Mouse (Mus musculus) embryonic facial prominence, embryonic 12.5 days (tissue): ENCODE measurements around the gene Gpc6. TPM values are rescaled to one million over a fixed set of nuclear protein-coding genes. Genes with fewer than 3 reads are reported as not detected.

ENCODE experiments used
- ATAC-seq: fragments of 200-750 bp; cut with Nextera tagmentation; 2 replicates; pipeline ENCODE4 v1.8.0; 2017; ENCODE audit not compliant: insufficient number of reproducible peaks, insufficient read depth, low FRiP score, low TSS enrichment
- H3K27ac ChIP-seq: fragments of 300-500 bp; sonication (generic); 2 replicates; pipeline ENCODE4 v1.5.1; 2016; ENCODE audit warnings: mild to moderate bottlenecking
- H3K27me3 ChIP-seq: fragments of 300-500 bp; sonication (generic); 2 replicates; pipeline ENCODE4 v1.6.1; 2016; ENCODE audit warnings: mild to moderate bottlenecking, moderate library complexity
- H3K36me3 ChIP-seq: fragments of 300-500 bp; sonication (generic); 2 replicates; pipeline ENCODE4 v1.6.1; 2016; ENCODE audit warnings: mild to moderate bottlenecking
- H3K4me1 ChIP-seq: fragments of 300-500 bp; sonication (generic); 2 replicates; pipeline ENCODE4 v1.6.1; 2016
- H3K4me2 ChIP-seq: fragments of 300-500 bp; sonication (generic); replicated peaks from 2 replicates; pipeline ENCODE4 v1.6.1; 2016; ENCODE audit warnings: mild to moderate bottlenecking, moderate library complexity
- H3K4me3 ChIP-seq: fragments of 300-500 bp; sonication (generic); 2 replicates; pipeline ENCODE4 v1.5.1; 2016; ENCODE audit warnings: mild to moderate bottlenecking
- H3K9ac ChIP-seq: fragments of 300-500 bp; sonication (generic); 2 replicates; pipeline ENCODE4 v1.6.1; 2016; ENCODE audit warnings: mild to moderate bottlenecking, moderate library complexity
- H3K9me3 ChIP-seq: fragments of 300-500 bp; sonication (generic); 2 replicates; pipeline ENCODE4 v1.6.1; 2016; ENCODE audit warnings: mild to moderate bottlenecking, moderate library complexity
- WGBS: fragments of 180-500 bp; shearing (Covaris S2); methylation state at CpG from one replicate; pipeline ENCODE4 v1.1.7; 2016; 5-methylcytosine and 5-hydroxymethylcytosine counted together
- polyA plus RNA-seq: library from polyadenylated mRNA; unstranded; fragments of >200 nt; fragmentation: Nextera tagmentation; extraction: Ambion mirVana; gene quantifications from 2 replicates; pipeline ENCODE4 v1.2.1, GENCODE M21; 2016

Gene Gpc6
- polyA plus RNA-seq, 1 experiment from 2014 or later, result 76.9 TPM

DNA sequence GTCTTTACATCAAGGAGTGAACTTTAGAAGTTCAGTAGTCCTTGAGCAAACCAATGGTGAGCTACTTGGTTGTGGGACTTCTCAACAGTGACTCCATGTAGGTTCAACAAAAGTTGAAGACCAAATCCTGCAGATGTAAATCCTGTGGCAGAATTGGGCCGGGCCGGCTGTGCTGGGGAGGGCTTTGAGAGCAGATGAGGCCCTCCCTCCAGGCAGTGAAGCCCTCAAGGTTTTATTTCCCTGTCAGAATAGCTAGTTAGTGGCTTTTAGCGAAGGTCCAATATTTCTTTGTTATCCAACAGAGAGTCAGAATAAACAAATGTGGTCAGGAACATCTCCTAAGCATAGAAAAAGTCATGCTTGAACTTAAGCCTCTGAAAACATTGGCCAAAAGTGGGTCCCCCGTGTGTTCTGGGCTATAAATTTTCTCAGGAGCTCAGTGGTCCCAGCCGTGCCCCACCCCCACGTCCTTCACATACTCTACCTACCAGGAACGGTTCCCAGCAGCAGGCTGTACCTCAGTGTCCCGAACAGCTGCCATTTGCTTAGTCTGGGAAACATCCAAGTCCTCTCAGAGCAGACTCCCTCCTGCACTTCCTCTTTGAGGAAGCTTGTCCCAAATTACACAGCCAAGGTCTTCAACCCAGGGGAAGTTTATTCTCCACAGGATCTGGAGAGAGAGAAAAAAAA is 983.3 kb downstream of the Gpc6 start:
- WGBS, result 67% methylated on average over 8 of the region's 8 CpGs

DNA sequence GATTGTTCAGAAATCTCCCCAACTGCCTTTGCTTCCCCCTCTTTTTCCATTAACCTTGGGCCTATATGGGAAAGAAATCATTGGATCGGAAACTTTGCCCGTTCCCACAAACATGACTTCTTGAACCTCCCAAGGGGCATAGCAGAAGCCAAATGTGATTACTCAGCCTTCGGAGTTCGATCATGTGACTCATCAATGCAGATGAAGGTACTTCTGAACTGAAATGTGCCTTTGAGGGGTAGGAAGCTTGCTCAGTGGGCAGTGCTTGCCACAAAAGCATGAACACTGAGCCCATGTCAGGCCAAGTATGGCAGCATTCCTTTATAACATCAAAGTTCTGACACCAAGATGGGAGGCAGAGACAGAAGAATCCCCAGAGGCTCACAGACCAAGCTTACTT is 983.9 kb downstream of the Gpc6 start:
- ATAC-seq, result no peak
- Histone ChIP-seq H3K27me3 (no peaks in the 10 kb centered on the region), H3K4me1 (peaks cover 11% of the 10 kb centered on the region), H3K9ac (no peak overlapping the region), H3K36me3 (no peaks in the 10 kb centered on the region), H3K4me3 (no peak overlapping the region), H3K27ac (no peak overlapping the region), H3K4me2 (no peak overlapping the region), H3K9me3 (no peaks in the 10 kb centered on the region)
- 57% methylated on average over 4 of the region's 4 CpGs for WGBS

More for the DNA sequence above, 983.3 kb downstream of the Gpc6 start:
- no peak; the same call in 1 of the 2 replicates for ATAC-seq
- H3K4me2 ChIP-seq, result no peak overlapping the region
- H3K4me1 ChIP-seq, result peaks cover 11% of the 10 kb centered on the region
- H3K36me3 ChIP-seq, result no peaks in the 10 kb centered on the region
- H3K27ac ChIP-seq, result no peak overlapping the region; the same call in 1 of the 2 replicates
- H3K9ac ChIP-seq, result no peak overlapping the region
- H3K27me3 ChIP-seq, result no peaks in the 10 kb centered on the region
- H3K9me3 ChIP-seq, result no peaks in the 10 kb centered on the region
- no peak overlapping the region for H3K4me3 ChIP-seq

DNA sequence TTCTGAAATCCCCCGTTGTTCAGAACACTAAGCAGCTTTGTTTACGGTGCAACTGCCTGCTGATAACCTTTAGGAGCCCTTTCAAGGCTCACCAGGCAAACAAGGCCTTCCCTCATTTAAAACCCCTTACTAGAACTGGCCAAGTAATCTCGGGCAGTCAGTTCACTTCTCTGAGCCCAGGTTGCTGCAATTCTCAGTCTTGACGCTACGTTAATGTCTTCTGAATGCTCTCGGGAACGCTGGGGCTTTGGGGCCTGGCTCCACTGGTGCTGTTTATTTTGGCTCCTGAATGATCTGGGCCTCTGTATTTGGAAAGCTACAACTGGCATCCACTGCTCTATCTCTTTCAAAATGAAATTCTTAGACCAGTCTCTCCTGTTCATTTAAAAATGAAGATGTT is 985.2 kb downstream of the Gpc6 start:
- H3K9me3 ChIP-seq, result no peaks in the 10 kb centered on the region
- no peak overlapping the region for H3K9ac ChIP-seq
- H3K4me3 ChIP-seq, result no peak overlapping the region
- H3K4me1 ChIP-seq, result peaks cover 11% of the 10 kb centered on the region
- H3K27me3 ChIP-seq, result no peaks in the 10 kb centered on the region
- H3K4me2 ChIP-seq, result no peak overlapping the region
- no peak for ATAC-seq
- no peak overlapping the region for H3K27ac ChIP-seq
- H3K36me3 ChIP-seq, result no peaks in the 10 kb centered on the region
- WGBS, result 21% methylated on average over 7 of the region's 7 CpGs

DNA sequence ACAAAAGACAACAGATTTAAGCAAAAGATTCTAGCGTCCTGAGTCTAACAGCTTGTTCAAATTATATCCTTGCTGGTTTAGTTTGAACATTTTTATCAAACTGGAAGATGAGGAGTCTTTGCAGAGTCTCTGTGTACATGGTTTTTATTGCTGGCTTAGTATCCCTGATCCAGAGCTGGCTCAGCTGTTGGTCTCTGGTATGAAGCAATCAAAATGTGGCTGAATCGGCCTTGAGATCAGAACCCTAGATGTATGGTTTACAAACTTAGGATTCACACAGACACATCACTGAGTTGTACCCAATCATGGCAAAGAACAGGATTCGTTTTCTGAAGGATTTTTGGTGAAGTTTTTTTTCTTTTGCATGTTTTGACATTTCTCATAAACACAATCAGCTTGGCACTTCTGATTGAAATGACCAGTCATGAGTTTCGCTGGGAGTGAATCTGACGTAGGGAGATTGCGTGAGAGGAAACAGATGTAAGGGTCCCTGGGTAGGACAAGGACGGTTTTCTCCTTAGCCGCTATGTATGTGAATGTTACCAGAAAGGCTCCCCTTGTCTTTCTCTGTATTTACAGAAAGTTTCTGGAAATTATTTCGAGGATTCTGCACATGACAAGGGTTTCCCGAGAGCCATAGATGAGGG is 987.6 kb downstream of the Gpc6 start:
- Histone ChIP-seq H3K27ac (no peak overlapping the region), H3K36me3 (no peaks in the 10 kb centered on the region), H3K4me3 (no peak overlapping the region), H3K4me2 (no peak overlapping the region), H3K27me3 (no peaks in the 10 kb centered on the region), H3K9ac (no peak overlapping the region), H3K4me1 (peaks cover 4% of the 10 kb centered on the region), H3K9me3 (no peaks in the 10 kb centered on the region)
- WGBS, result 74% methylated on average over 10 of the region's 10 CpGs
- no peak for ATAC-seq

DNA sequence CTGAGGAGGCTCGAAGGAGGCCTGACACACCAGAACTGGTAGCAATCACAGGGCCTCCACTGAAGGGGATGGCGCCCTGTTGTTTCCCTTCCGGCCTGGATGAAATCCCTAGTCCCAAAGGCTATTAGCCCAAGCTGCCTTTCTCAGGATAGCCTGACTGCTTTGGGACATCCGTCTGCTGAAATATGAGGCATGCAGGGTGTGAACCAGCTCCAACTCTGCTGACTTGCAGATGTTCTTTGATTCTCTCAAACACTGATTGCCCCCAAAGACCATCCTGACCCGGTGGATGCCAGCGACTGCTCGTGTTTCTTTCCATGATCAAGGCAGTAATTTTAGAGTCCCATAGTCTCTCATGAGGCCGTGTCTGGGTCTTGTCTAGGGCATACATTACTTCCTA is 991.5 kb downstream of the Gpc6 start:
- Histone ChIP-seq H3K4me3 (no peak overlapping the region), H3K36me3 (no peaks in the 10 kb centered on the region), H3K4me2 (no peak overlapping the region), H3K27me3 (no peaks in the 10 kb centered on the region), H3K27ac (no peak overlapping the region), H3K9me3 (no peaks in the 10 kb centered on the region), H3K9ac (no peak overlapping the region), H3K4me1 (peaks cover 10% of the 10 kb centered on the region; the same call in 1 of the 2 replicates)
- WGBS, result 31% methylated on average over 8 of the region's 8 CpGs
- ATAC-seq, result no peak

DNA sequence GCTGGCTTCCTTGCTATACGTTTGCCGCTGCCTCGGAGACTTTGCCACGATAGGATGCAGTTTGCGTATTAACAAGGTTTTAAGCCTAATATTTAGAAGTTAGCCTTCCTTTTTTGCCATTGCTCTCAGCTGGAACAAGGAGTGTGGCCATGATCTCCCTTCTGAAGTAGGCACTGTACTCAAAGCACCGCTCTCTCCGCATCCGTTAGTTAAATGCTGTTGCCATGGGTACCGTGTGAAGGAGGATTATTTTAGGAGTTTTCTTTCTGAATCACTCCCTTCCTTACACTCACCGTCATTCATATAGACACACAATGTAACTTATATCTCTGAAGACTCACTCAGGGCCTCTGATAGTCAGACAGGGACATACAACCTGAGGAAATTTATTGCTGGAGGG is 993.6 kb downstream of the Gpc6 start:
- H3K9me3 ChIP-seq, result no peaks in the 10 kb centered on the region
- WGBS, result 92% methylated on average over 10 of the region's 10 CpGs
- H3K4me2 ChIP-seq, result no peak overlapping the region
- no peak overlapping the region for H3K27ac ChIP-seq
- H3K36me3 ChIP-seq, result no peaks in the 10 kb centered on the region
- H3K27me3 ChIP-seq, result no peaks in the 10 kb centered on the region
- no peak for ATAC-seq
- no peak overlapping the region for H3K4me3 ChIP-seq
- H3K4me1 ChIP-seq, result peaks cover 16% of the 10 kb centered on the region; the same call in 1 of the 2 replicates
- no peak overlapping the region for H3K9ac ChIP-seq

DNA sequence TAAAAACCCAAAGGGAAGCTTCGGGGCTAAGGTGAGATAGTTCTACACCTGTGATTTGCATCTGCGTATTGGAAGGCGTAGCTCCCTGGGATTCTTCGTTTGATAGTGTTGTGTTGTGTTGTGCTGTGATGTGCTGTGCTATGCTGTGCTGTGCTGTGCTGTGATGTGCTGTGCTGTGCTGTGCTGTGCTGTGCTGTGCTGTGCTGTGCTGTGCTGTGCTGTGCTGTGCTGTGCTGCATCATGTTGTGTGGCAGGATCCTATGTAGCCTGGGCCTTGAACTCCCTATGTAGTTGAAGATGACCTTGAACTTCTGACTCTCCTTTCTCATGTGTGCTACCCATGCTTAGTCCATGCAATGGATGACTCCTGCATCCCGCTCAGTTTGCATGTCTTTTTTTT is 994.5 kb downstream of the Gpc6 start:
- H3K27me3 ChIP-seq, result no peaks in the 10 kb centered on the region
- ATAC-seq, result no peak
- peaks cover 16% of the 10 kb centered on the region; the same call in 1 of the 2 replicates for H3K4me1 ChIP-seq
- H3K9ac ChIP-seq, result no peak overlapping the region
- 95% methylated on average over 5 of the region's 5 CpGs for WGBS
- H3K27ac ChIP-seq, result no peak overlapping the region
- H3K4me3 ChIP-seq, result no peak overlapping the region
- H3K4me2 ChIP-seq, result no peak overlapping the region
- no peaks in the 10 kb centered on the region for H3K9me3 ChIP-seq
- H3K36me3 ChIP-seq, result no peaks in the 10 kb centered on the region

DNA sequence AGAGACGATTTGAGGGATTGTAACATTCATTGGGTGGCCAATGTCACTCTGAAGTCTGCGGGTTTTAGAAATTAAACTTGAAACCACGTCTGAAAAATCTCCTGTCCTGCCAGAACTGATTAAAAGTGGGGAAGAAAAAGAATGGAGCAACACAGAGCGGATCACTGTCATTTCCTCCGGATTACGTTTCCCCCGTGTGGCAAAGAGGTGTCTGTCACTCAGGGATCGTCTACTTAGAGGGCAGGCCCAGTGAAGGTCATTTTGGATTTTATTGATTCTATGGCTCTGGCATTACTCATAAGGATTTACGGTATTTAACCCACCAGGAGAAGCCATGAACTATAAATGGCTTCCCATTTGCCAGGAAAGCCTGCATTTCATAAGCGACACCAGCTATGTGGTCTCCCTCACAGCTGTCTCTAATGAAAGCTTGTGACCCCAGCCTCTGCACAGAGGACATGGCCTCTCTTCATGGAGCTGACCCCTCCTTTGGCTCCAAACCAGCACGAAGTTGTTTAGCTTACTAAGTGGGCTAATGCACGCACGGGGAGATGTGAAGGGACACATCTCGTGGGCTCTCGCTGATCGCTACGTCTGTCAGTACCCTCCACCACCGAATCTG is 996.4 kb downstream of the Gpc6 start:
- no peaks in the 10 kb centered on the region for H3K36me3 ChIP-seq
- H3K27ac ChIP-seq, result 0 out of 2 replicates have a peak overlapping the region, but pooled peaks have one; percentile 23
- no peaks in the 10 kb centered on the region for H3K9me3 ChIP-seq
- peak overlapping the region; percentile 30 for H3K4me2 ChIP-seq
- 29% methylated on average over 18 of the region's 18 CpGs for WGBS
- no peak for ATAC-seq
- H3K4me1 ChIP-seq, result peaks cover 16% of the 10 kb centered on the region; the same call in 1 of the 2 replicates
- H3K9ac ChIP-seq, result no peak overlapping the region
- no peaks in the 10 kb centered on the region for H3K27me3 ChIP-seq
- H3K4me3 ChIP-seq, result no peak overlapping the region

DNA sequence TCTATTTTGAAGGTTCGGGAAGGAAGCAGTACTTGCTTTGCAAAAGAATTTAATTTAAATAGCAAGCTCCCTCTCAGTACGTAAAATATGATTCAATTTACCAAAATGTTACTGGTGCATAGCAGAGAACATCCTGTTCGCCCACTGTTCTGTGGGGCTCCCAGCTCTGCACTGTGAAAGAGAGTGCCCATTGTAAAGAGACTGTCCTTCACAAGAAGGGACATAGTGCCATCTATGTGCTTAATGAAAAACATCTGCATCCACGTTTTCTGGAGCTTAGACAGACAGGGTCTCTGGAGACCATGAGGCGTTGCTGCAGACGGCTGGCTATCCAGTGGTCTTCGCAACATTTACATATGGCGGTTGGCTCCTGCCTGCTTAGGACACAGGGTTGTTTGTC is 998.6 kb downstream of the Gpc6 start:
- H3K9ac ChIP-seq, result no peak overlapping the region
- H3K27ac ChIP-seq, result no peak overlapping the region
- H3K4me2 ChIP-seq, result no peak overlapping the region
- H3K9me3 ChIP-seq, result no peaks in the 10 kb centered on the region
- ATAC-seq, result no peak
- no peak overlapping the region for H3K4me3 ChIP-seq
- H3K4me1 ChIP-seq, result peaks cover 16% of the 10 kb centered on the region; the same call in 1 of the 2 replicates
- WGBS, result 43% methylated on average over 8 of the region's 8 CpGs
- H3K36me3 ChIP-seq, result no peaks in the 10 kb centered on the region
- H3K27me3 ChIP-seq, result no peaks in the 10 kb centered on the region

DNA sequence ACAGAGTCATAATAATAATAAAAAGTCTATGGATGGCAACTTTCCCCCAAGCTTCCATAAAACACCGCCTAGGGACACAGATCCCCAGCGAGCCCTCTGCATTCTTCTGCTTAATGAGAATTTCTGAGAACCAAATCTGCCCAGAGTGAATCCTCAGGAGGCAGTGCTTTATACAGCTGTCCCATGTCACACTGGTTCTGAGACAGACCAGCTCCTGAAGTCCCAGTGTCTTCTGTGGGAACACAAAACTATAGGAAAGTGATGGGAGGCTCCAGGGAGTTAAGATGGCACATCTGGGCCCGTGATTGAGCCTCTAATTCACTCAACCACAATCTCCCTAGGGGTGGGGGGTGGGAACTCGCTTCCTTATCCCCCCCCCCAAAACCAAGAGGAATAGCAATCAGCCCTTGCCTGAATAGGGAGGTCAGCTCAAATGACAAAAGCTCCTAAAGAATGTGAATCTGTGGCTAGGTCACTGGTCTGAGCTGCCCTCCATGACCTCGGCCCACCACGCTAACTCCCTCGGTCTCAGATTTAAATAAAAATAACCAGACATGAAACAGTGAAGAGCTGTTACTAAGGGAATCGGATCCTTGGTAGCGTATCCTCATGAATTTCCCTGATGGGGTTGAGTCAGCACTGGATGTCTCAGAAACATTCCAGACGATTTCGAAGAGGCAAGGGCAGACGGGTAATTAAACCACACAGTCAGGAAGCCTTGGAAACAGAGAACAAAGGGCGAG is 1005.2 kb downstream of the Gpc6 start:
- WGBS, result 6% methylated on average over 13 of the region's 13 CpGs
- Histone ChIP-seq H3K4me2 (peak overlapping the region; percentile 30), H3K9ac (no peak overlapping the region), H3K27me3 (no peaks in the 10 kb centered on the region), H3K4me3 (no peak overlapping the region), H3K27ac (peak overlapping the region; percentile 83), H3K36me3 (no peaks in the 10 kb centered on the region), H3K9me3 (no peaks in the 10 kb centered on the region), H3K4me1 (peaks cover 18% of the 10 kb centered on the region)
- peak; percentile 24; the same call in 1 of the 2 replicates for ATAC-seq
